Mouse (Mus musculus) ES-E14 (cell line): ENCODE measurements around the gene Ppm1m.

Experiments used
- CHD2 ChIP-seq: IDR thresholded peaks from 2 replicates; pipeline ENCODE4 v1.6.1; 2014; ENCODE audit warnings: mild to moderate bottlenecking, low read depth, low read length, inconsistent platforms
- MAFK ChIP-seq: IDR thresholded peaks from 2 replicates; pipeline ENCODE4 v1.6.1; 2014; ENCODE audit warnings: mild to moderate bottlenecking, low read depth, low read length, inconsistent platforms; ENCODE audit not compliant: insufficient read depth
- ZNF384 ChIP-seq: IDR thresholded peaks from 2 replicates; pipeline ENCODE4 v1.6.1; 2012; ENCODE audit warnings: low read depth, low read length, inconsistent platforms

DNA sequence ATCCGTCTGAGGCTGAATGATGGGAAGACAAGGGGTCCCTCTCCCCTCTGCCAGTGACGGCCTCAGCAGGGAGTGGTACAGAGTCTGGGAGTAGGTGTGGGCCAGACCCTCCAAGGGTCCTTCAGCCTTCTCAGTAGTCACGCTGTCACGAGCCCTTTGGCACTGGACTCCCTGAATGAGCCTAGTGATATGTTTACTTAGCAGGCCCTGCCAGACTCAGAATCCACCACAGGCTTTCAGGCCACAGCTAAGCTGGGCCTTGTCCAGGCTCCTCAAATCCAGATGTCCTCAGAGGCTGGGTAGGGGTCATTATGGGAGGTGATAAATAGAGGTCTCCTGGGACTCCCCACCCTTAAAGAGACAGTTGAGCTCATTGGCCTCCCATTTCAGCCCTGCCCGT, 8.6 kb upstream of the Ppm1m start:
- TF ChIP-seq ZNF384 (no peak), CHD2 (no peak), MAFK (no peak)
